Mouse (Mus musculus): ENCODE measurements around the gene Gm21985. TPM values are rescaled to one million over a fixed set of nuclear protein-coding genes. Genes with fewer than 3 reads are reported as not detected.

The Gm21985 gene
- total and polyA plus RNA-seq, 2 experiments from 2014 or later, result not detected

- TF ChIP-seq CTCF (IDR thresholded peaks at IDR 0.05; ENCODE audit: low read depth), result no peak
- Histone ChIP-seq H3K4me2 (ENCODE audit: low read depth, low read length) (no peak overlapping the region), H3K4me1 (ENCODE audit: insufficient read depth, low read length) (no peaks in the 10 kb centered on the region), H3K9ac (replicated peaks; ENCODE audit: low read length) (no peak overlapping the region), H3K36me3 (ENCODE audit: insufficient read depth, low read length) (peaks cover 11% of the 10 kb centered on the region; the same call in 1 of the 2 replicates), H3K27me3 (ENCODE audit: insufficient read depth, low read length) (no peaks in the 10 kb centered on the region), H3K27ac (no peak overlapping the region), H3K4me3 (ENCODE audit: low read length) (no peak overlapping the region), H3K9me3 (ENCODE audit: low read length) (no peaks in the 10 kb centered on the region)
- WGBS, result 89% methylated on average over 10 of the region's 10 CpGs
- DNase-seq (ENCODE audit: low spot score) (no peak), ATAC-seq (no peak; the same call in 1 of the 2 replicates)
These were observed 18.8 kb upstream of the Gm21985 start for GRCm38 (mm10) chr2:112247323-112247722.

GRCm38 (mm10) chr2:112249780-112250453 is 16.2 kb upstream of the Gm21985 start:
- H3K27me3 ChIP-seq (ENCODE audit: insufficient read depth, low read length), result no peaks in the 10 kb centered on the region
- no peak for ATAC-seq
- no peak for DNase-seq (ENCODE audit: low spot score)
- H3K27ac ChIP-seq, result no peak overlapping the region
- H3K4me3 ChIP-seq (ENCODE audit: low read length), result no peak overlapping the region
- no peaks in the 10 kb centered on the region for H3K9me3 ChIP-seq (ENCODE audit: low read length)
- no peak for TF ChIP-seq CTCF (IDR thresholded peaks at IDR 0.05; ENCODE audit: low read depth)
- H3K4me1 ChIP-seq (ENCODE audit: insufficient read depth, low read length), result no peaks in the 10 kb centered on the region
- no peak overlapping the region for H3K9ac ChIP-seq (replicated peaks; ENCODE audit: low read length)
- no peaks in the 10 kb centered on the region; the same call in 1 of the 2 replicates for H3K36me3 ChIP-seq (ENCODE audit: insufficient read depth, low read length)
- WGBS, result 85% methylated on average over 10 of the region's 10 CpGs
- no peak overlapping the region for H3K4me2 ChIP-seq (ENCODE audit: low read depth, low read length)

- Histone ChIP-seq H3K27me3 (ENCODE audit: insufficient read depth, low read length) (no peaks in the 10 kb centered on the region), H3K4me2 (ENCODE audit: low read depth, low read length) (no peak overlapping the region), H3K4me3 (ENCODE audit: low read length) (no peak overlapping the region), H3K36me3 (ENCODE audit: insufficient read depth, low read length) (no peaks in the 10 kb centered on the region), H3K4me1 (ENCODE audit: insufficient read depth, low read length) (no peaks in the 10 kb centered on the region), H3K9me3 (ENCODE audit: low read length) (no peaks in the 10 kb centered on the region), H3K27ac (no peak overlapping the region), H3K9ac (replicated peaks; ENCODE audit: low read length) (no peak overlapping the region)
- no peak for TF ChIP-seq CTCF (IDR thresholded peaks at IDR 0.05; ENCODE audit: low read depth)
- WGBS, result 67% methylated on average over 7 of the region's 7 CpGs
- DNase-seq (ENCODE audit: low spot score), result no peak
- no peak for ATAC-seq
These were observed 11.2 kb upstream of the Gm21985 start for GRCm38 (mm10) chr2:112254675-112255515.

GRCm38 (mm10) chr2:112259241-112259962 is 6.7 kb upstream of the Gm21985 start, which contains the start of gene Nutm1:
Nutm1 (minus strand) TSS chr2:112259291.
- Histone ChIP-seq H3K27ac (no peak within 1 kb of the TSS), H3K4me2 (ENCODE audit: low read depth, low read length) (no peak within 1 kb of the TSS), H3K27me3 (ENCODE audit: insufficient read depth, low read length) (no peaks in the 10 kb centered on the region), H3K4me3 (ENCODE audit: low read length) (no peak within 1 kb of the TSS), H3K4me1 (ENCODE audit: insufficient read depth, low read length) (peaks cover 5% of the 10 kb centered on the region; the same call in 1 of the 2 replicates), H3K9me3 (ENCODE audit: low read length) (no peaks in the 10 kb centered on the region), H3K9ac (replicated peaks; ENCODE audit: low read length) (no peak within 1 kb of the TSS), H3K36me3 (ENCODE audit: insufficient read depth, low read length) (no peaks in the 10 kb centered on the region)
- no peak for DNase-seq (ENCODE audit: low spot score)
- no peak for TF ChIP-seq CTCF (IDR thresholded peaks at IDR 0.05; ENCODE audit: low read depth)
- no peak for ATAC-seq
- WGBS, result 74% methylated on average over 10 of the region's 10 CpGs

- peak within 1 kb of the TSS; percentile 80 for H3K27ac ChIP-seq
- H3K36me3 ChIP-seq (ENCODE audit: insufficient read depth, low read length), result no peaks in the 10 kb centered on the region
- WGBS, result 1% methylated on average over 36 of the region's 36 CpGs
- peak within 1 kb of the TSS; percentile 72 for H3K4me2 ChIP-seq (ENCODE audit: low read depth, low read length)
- peak; percentile 96 for DNase-seq (ENCODE audit: low spot score)
- no peaks in the 10 kb centered on the region for H3K9me3 ChIP-seq (ENCODE audit: low read length)
- peak; percentile 72 for ATAC-seq
- peak; percentile 92 for TF ChIP-seq CTCF (IDR thresholded peaks at IDR 0.05; ENCODE audit: low read depth)
- H3K27me3 ChIP-seq (ENCODE audit: insufficient read depth, low read length), result no peaks in the 10 kb centered on the region
- H3K9ac ChIP-seq (replicated peaks; ENCODE audit: low read length), result peak within 1 kb of the TSS; percentile 63
- H3K4me3 ChIP-seq (ENCODE audit: low read length), result peak within 1 kb of the TSS; percentile 61
- H3K4me1 ChIP-seq (ENCODE audit: insufficient read depth, low read length), result peaks cover 10% of the 10 kb centered on the region
These were observed 4.1 kb upstream of the Gm21985 start, which contains the start of gene Nop10 for GRCm38 (mm10) chr2:112261748-112262653. Nop10 (plus strand) TSS chr2:112261926.
